Mouse (Mus musculus) urinary bladder, postnatal 4 days (tissue): ENCODE measurements around the gene Mpeg1.
A peak's percentile ranks its signal among the peaks of the same experiment; 100 is the strongest.

Experiments used
- DNase-seq, 2 experiments: peaks; one replicate each; pipeline ENCODE4 v3.0.0; 2021 to 2022; ENCODE audit warnings: low spot score in 2 of 2

Mpeg1 gene

GRCm38 (mm10) chr19:12491636-12492035, 31.1 kb downstream of the Mpeg1 start:
- DNase-seq, result no peak

- DNase-seq, result no peak
These were observed 33.0 kb downstream of the Mpeg1 start for GRCm38 (mm10) chr19:12493453-12494186.

- DNase-seq, result no peak
These were observed 33.5 kb downstream of the Mpeg1 start for GRCm38 (mm10) chr19:12494187-12494458.

GRCm38 (mm10) chr19:12494972-12495535, 34.5 kb downstream of the Mpeg1 start:
- no peak for DNase-seq

DNA sequence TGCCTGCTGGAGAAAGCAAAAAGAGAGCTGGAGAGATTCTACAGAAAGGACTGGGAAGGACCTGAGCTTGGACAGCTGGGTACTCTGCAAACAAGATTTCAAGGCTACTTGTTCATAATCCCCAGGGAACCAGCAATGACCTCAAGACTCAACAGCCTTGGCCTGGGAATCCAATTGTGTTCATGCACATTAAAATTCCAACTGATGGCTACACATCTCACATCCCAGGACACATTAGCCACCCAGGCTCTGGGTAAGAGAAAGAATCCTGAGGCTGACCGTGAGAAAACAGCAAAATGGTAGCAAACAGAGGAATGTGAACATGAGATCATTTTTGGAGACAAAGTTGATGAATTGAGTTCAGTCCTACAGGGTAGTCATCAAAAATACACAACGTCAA, 35.7 kb downstream of the Mpeg1 start:
- DNase-seq, result no peak

- no peak for DNase-seq
These were observed 37.3 kb downstream of the Mpeg1 start for GRCm38 (mm10) chr19:12497909-12498308.

GRCm38 (mm10) chr19:12498321-12498720, 37.7 kb downstream of the Mpeg1 start:
- DNase-seq, result no peak

DNA sequence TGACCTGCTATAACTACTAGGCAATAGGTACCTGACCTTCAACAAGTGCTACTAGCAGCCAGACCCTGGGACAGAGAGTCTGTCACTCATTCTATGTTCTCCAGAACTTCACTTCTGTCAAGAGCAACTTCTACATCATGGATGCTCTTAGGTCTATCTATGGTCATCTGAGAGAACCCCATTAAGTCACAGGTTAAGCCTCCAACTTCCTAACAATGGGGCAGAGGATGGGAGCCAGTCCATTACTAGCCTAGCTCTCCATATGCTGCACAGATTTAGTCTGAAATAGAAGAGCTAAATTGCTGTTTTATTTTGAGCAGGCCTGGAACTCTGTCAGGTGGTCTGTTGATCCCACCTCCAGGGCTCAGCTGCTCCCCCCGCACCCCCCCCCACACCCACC, 38.4 kb downstream of the Mpeg1 start:
- DNase-seq, result no peak

GRCm38 (mm10) chr19:12499485-12499884, 38.9 kb downstream of the Mpeg1 start:
- DNase-seq, result no peak

GRCm38 (mm10) chr19:12500124-12500523, 39.5 kb downstream of the Mpeg1 start:
- no peak for DNase-seq

GRCm38 (mm10) chr19:12500881-12501311, 40.3 kb downstream of the Mpeg1 start:
- peak; percentile 59 to 61 for DNase-seq

GRCm38 (mm10) chr19:12501370-12502347, 41.1 kb downstream of the Mpeg1 start, which contains the start of gene Dtx4:
Gene Dtx4 (minus strand): TSS chr19:12501454.
- DNase-seq, result peak; percentile 90 to 94

GRCm38 (mm10) chr19:12502756-12503155, 42.2 kb downstream of the Mpeg1 start:
- no peak for DNase-seq

- no peak for DNase-seq
These were observed 54.0 kb downstream of the Mpeg1 start for GRCm38 (mm10) chr19:12514621-12515020.
